Mouse (Mus musculus) CH12F3 (cell line): Measurements from ENCODE around the gene Akr1a1.
"Not testable (repeated sequence)": the region's sequence is repeated elsewhere in the genome, so short reads cannot be mapped to it uniquely, and the experiment has no call there.

Source experiments
- in situ Hi-C: fragments of 300-500 bp; cut with MboI; formaldehyde crosslinking; loops from 2 replicates; pipeline ENCODE4 v1.14.3; 2020; ENCODE audit warnings: low sequenced_read_pairs

The Akr1a1 gene

GRCm38 (mm10) chr4:116650924-116651796 lies at the start of gene Akr1a1:
TSS of gene Akr1a1 (minus strand) at chr4:116651680.
- in situ Hi-C loops, result no loop called here

GRCm38 (mm10) chr4:116700964-116701363 lies 49.5 kb upstream of the Akr1a1 start:
- in situ Hi-C loops, result no loop called here

GRCm38 (mm10) chr4:116698693-116699342 lies 47.3 kb upstream of the Akr1a1 start:
- in situ Hi-C loops, result no loop called here

GRCm38 (mm10) chr4:116693785-116694184 lies 42.3 kb upstream of the Akr1a1 start:
- in situ Hi-C loops, result no loop called here

- in situ Hi-C loops, result no loop called here
Observed at GRCm38 (mm10) chr4:116692146-116692545, 40.7 kb upstream of the Akr1a1 start.

- in situ Hi-C loops, result no loop called here
Observed at GRCm38 (mm10) chr4:116689309-116689876, 37.9 kb upstream of the Akr1a1 start.

GRCm38 (mm10) chr4:116687041-116687440 lies 35.6 kb upstream of the Akr1a1 start:
- in situ Hi-C loops, result no loop called here

- in situ Hi-C loops, result no loop called here
Observed at GRCm38 (mm10) chr4:116685402-116686061, 34.1 kb upstream of the Akr1a1 start, which contains the start of gene Prdx1. TSS of gene Prdx1 (plus strand) at chr4:116685544.

- in situ Hi-C loops, result no loop called here
Observed at GRCm38 (mm10) chr4:116684665-116685064, 33.2 kb upstream of the Akr1a1 start.

GRCm38 (mm10) chr4:116683957-116684356 lies 32.5 kb upstream of the Akr1a1 start:
- in situ Hi-C loops, result no loop called here

GRCm38 (mm10) chr4:116680521-116680920 lies 29.0 kb upstream of the Akr1a1 start:
- in situ Hi-C loops, result not testable (repeated sequence)

GRCm38 (mm10) chr4:116679141-116679540 lies 27.7 kb upstream of the Akr1a1 start:
- in situ Hi-C loops, result no loop called here

- in situ Hi-C loops, result no loop called here
Observed at GRCm38 (mm10) chr4:116677808-116678207, 26.3 kb upstream of the Akr1a1 start.

GRCm38 (mm10) chr4:116676027-116676426 lies 24.5 kb upstream of the Akr1a1 start:
- in situ Hi-C loops, result no loop called here

GRCm38 (mm10) chr4:116674761-116675160 lies 23.3 kb upstream of the Akr1a1 start:
- in situ Hi-C loops, result not testable (repeated sequence)

GRCm38 (mm10) chr4:116672785-116673184 lies 21.3 kb upstream of the Akr1a1 start:
- in situ Hi-C loops, result no loop called here

GRCm38 (mm10) chr4:116669291-116669690 lies 17.8 kb upstream of the Akr1a1 start:
- in situ Hi-C loops, result no loop called here

- in situ Hi-C loops, result no loop called here
Observed at GRCm38 (mm10) chr4:116668145-116668544, 16.7 kb upstream of the Akr1a1 start.

GRCm38 (mm10) chr4:116666625-116667024 lies 15.1 kb upstream of the Akr1a1 start:
- in situ Hi-C loops, result no loop called here

- in situ Hi-C loops, result no loop called here
Observed at GRCm38 (mm10) chr4:116661998-116662397, 10.5 kb upstream of the Akr1a1 start.

GRCm38 (mm10) chr4:116660829-116661228 lies 9.3 kb upstream of the Akr1a1 start:
- in situ Hi-C loops, result no loop called here
